Mouse (Mus musculus): ENCODE results near the gene Commd1.

- TF ChIP-seq CTCF (IDR thresholded peaks at IDR 0.05; ENCODE audit: control insufficient read depth, insufficient read depth, low read length) (no peak), POLR2A (IDR thresholded peaks at IDR 0.05; ENCODE audit: borderline replicate concordance, control insufficient read depth, low read depth, low read length) (no peak)
Observed at GRCm38 (mm10) chr11:22949101-22949500, 33.1 kb downstream of the Commd1 start.
